Mouse (Mus musculus) c-Kit-negative CD71-positive TER-119-positive erythroid progenitor cells, embryonic 14.5 days (primary cell): Measurements from ENCODE around the gene D430042O09Rik.

Experiments
- DNase-seq: peaks from one replicate; pipeline ENCODE4 v3.0.0-alpha.2; 2013; ENCODE audit warnings: low read depth, low spot score

The D430042O09Rik gene

DNA sequence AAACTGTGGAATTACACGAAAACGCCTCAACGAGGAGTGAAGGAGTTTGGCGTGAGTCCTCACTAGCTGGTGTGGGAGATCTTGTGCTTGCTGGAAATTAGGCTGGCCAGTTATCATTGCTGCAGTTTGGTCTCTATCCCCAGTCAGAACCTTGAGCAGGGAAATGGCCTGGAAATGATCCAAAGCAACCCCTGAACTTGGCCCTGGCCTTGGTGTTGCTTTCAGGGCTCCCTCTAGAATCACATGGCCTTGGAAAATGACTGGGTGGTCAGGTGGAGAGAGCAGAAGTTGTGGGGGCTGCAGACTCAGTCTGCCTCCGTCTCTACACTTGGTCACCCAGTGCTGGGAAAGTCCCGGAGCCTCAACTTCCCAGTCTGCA is 164.5 kb downstream of the D430042O09Rik start:
- no peak for DNase-seq

DNA sequence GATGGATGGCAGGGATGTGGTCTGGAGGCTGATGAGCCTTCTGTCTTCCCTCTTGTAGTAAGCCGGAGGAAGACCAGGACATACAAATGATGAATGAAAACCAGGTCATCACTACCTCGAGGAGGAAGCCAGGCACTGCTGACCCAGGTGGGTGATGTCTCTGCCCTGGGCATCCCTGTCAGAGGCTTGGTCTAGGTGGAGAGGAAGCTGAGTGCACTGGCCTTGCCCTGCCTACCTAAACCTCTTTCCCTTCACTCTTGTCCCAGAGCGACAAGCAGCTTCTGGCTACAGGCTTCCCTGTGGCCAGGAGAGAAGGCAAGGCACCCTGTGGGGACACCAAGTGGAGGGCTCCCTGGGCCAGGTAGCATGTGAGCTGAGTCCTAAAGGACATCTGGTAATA is 165.2 kb downstream of the D430042O09Rik start:
- no peak for DNase-seq

DNA sequence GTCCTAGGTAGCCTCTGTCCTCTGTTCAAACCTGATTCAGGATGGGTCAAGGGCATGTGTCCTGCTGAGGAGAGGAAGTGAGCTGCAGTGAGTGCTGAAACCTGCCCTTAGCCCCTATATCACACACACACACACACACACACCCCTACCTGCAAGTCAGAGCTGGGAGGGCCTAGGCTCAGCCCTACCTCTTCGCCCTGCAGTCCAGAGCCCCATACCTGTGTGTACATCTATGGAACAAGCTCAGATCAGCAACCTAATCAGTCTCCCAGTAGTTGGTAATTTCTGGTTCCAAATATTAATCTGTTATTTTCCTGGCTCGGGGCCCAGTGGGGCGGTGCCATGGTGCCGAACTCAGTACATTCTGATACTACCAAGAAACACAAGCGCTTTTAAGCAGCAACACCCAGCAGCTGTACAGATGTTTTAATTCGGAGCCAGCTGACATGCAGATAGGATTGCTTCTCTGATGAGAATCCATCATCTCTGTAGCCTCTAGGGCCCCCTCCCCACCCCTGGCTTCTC is 166.3 kb downstream of the D430042O09Rik start:
- DNase-seq, result no peak

DNA sequence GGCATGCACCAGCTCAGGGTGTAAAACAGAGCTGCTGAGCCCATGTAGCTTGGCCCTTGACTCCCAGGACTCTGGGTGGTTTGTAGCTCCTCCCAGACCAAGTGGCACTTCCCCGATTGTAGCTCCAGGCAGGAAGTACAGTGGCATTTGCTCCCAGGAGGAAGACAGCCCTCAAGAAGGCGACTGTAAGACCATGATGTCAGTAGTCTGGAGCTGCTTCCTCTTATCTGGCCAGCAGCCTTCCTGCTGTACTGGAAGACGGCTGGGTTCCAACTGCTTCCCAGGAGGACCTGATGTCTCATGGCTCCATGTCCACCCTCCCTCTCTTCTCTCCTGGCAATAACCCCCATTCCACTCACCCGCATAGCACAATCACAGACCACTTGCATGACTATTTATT is 170.4 kb downstream of the D430042O09Rik start:
- no peak for DNase-seq

DNA sequence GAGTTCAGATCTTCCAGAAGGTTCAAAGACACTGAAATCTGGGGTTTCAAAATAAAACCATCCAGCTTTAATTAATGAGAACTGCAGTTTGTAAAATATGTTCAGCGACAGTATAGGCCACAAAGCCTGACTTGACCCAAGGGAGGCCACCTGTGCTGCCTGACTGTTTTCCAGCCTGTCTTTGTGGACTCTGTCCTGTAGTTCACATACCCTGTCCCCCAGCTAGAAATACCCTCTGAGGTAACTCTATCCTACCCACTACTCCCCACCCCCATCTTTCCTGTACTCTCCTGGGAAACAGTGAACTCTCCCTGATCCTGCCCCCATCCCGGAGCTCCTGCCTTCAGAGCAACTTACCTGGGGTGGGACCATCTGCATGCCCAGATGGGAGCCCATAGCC is 175.5 kb downstream of the D430042O09Rik start:
- no peak for DNase-seq

DNA sequence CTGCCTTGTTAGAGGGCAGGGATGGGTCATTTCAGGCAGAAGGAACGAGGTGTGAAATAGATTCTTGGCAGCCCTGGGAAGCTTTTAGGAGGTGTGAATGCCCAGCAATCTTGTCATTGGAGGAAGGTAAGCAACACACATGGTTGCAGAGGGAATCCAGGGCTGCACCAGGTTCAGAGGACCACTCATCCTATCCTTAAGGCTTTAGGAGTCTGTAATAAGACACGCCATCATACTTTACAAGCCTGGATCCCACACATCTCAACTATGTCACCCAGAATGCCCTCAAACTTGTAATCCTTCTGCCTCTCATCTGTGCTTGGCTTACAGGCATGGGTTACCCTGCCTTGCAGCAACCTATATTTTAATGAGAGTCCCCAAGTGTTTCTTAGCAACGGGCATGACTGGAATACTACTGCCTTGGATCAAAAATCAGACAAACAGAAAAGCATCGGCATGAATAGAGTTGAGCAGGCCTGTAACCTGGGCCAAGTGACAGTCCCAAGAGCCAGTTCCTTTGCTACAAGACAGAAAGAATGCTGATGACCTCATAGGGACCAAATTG is 178.5 kb downstream of the D430042O09Rik start:
- no peak for DNase-seq

DNA sequence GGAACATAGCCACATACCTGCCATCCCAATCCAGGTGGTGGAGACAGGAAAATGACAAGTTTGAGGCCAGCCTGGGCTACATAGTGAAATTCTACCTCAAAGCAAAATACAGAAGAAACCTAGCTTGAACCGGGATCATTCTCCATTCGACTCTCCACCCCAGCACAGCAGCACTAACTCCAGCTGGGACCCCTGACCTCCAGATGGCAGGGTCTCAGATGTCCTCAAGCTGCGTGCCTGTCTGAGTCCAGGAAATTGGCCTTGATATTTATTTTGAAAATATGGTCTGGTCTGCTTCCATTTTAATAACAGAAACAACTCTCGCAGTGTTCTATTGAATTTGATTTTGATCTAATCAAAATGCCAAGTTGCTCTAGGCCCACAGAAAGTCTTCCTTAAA is 179.4 kb downstream of the D430042O09Rik start:
- DNase-seq, result no peak

DNA sequence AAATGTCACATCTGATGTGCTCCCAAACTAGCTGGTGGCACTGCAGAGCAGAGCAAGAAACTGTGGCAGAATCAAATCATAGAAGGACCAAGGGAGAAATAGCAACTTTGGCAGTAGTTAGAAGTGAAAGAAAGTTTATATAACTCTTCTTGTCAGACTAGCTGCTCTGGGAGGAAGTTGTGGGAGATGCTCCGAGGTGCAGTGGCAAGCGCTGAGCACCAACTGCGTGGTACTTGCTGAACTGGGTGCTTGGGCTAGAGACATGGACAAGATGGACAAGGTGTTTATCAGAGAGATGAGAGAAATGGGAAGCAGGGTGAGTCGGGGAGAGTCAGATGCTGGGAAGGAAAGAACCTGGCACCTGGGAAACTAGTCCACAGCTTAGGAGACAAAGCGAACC is 180.1 kb downstream of the D430042O09Rik start:
- no peak for DNase-seq

DNA sequence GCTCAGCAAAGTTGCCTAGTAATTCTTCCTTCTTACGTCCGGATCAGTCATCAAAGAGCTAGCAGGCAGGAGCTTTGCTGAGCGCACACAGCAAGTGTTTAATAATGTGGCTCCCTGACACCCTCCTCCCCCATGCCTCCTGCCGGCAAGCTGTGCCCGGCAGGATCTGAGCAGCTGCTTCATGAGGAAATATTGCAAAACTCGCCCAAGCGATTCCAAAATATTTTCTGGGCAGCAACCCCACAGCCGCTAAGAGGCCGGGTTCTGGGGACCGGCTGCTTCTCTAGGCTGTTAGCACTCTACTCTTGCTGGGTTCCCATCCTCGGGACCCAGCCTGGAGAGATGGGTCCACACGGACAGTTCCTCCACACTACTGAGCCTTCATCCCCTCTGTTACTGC is 180.7 kb downstream of the D430042O09Rik start:
- no peak for DNase-seq

DNA sequence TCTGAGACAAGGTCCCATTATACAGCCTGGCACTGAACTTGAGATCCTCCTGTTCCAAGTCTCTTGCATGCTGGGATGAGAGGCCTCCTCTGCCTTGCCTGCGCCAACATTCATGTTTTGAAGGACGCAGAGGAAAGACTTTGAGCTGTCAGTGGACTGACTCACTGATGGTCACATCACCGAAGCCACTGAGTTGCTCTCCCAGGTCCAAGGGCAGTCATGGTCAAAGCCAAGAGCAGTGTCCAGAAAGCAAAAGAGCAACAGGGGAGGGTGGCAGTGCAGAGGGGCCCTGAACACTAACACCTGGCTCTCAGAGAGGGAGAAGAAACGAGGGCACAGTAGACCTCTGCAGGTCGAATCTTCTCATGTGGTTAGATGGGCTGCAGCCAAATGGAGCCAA is 185.9 kb downstream of the D430042O09Rik start:
- DNase-seq, result no peak

DNA sequence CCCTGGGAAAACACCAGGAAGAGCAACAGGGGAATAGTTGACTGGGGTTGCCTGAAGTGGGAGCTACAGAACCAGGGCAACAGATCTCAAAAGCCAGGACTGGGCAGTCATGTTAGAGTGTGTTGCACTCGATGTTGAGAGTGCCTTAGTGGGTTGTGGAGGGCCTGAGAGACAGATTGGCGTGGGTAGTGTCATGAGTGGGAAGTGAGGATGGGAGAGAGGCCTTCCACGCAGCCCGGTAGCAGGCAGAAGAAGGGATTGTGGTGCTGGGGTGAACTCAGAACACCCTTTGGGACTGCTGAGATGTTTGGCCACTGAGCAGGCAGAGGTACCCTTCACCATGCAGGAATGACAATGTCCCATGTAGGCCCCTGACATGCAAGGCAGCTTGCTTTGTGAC is 189.4 kb downstream of the D430042O09Rik start:
- DNase-seq, result no peak

DNA sequence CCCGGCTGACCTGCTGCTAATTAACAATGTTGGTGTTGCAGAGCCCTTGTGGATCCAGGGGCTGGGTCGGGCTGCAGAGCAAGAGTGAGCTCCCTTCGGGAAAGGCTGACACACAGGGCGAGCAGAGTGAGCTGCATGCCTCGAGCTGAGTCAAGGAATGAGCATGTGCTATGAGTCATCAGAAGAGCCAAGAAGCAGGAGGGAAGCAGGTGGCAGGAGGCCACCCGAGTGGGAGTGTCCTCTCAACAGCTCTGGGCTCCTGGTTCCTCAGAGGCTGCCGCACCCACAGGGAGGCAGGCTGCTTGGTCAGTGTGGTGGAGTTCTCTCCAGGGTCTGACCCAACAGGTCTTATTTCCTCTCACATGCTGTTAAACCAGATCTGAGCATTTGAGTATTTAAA is 191.3 kb downstream of the D430042O09Rik start:
- DNase-seq, result no peak

DNA sequence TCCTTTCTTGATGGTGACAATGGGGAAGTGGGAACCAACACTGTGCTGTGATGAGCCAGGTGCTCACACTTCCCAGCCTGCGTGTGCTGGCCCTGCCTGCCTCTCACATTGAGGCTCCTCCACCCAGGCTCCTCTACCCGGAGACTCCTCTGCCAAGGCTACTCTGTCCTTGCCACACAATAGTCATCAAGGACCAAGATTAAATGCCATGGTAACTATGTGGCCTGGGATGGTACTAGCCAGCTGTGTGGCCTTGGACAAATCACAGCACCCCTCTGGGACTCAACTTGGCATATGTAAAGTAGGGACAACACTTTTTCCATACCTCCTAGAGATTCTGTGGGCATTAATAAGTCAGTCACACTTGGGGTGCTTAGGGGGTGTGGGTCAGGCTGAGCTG is 192.2 kb downstream of the D430042O09Rik start:
- DNase-seq, result no peak

DNA sequence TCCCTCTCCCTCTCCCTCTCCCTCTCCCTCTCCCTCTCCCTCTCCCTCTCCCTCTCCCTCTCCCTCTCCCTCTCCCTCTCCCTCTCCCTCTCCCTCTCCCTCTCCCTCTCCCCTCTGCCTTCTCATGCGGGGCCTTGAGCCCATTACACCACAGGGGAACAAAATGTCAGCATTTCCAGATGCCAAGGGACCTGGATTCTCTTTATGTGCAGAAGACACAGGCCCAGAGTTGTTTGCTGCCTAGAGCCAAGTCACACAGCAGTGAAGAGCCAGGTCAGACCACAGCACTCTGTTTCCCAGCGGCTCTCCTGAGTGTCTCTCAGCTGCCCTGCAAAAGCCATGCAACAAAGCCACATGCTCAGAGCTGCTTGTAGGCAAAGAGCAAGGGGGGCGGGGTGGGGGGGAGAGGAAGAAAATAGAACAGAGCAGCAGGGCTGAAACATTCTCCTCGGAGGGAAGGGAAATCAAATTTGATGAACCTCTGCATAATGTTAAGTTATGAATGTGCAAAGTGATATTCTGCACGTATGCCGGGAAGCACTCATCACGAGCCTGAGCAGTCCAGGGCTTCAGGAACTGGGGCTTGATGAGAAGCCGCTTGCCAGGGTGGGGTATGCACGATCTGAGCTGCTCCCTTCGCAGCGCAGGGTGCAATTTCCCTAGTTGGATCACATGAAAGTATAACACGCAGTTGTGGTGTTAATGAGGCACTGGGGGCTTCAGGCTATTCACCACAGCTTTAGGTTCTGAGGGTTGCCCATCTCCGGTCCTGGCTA is 192.9 kb downstream of the D430042O09Rik start:
- DNase-seq, result no peak

DNA sequence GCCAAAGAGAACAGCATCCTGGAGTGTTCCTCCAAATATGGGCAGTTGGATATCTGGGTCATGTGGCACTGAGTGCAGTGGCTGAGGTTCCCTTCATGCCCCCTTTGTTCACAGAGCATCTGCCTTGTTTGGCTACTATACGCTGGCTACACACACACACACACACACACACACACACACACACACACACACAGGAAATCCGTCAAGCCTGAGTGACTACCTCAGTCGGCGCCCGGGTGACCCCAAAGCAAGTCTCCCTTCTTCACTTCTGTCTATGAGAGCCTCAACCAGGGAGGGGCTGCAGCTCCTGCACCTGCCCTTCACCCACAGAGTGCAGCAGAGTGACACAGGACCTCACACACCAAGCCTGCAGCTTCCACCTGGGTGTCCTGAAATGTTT is 213.1 kb downstream of the D430042O09Rik start:
- DNase-seq, result no peak

DNA sequence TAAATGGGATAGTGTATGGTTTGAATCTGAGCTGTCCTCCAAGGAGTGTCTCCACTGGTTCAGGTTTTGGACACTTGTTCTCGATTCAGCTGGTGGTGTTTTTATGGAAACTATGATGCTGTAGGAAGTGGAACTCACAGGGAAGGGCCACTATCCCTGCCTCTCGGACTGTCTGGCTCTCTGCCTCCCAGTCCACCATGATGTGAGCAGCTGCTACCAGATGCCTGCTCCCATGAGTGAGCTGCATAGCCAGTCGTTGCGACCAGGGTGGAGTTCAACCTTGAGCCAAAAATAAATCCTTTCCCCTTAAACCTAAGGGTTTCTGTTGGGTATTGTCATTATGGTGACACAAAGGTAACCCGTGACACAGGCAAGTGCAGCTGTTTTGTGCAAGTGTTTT is 216.4 kb downstream of the D430042O09Rik start:
- DNase-seq, result no peak
